Mouse (Mus musculus): ENCODE measurements at regions not wholly inside any gene's neighbourhood (a gene's known extent, or its start where the extent isn't known, plus 50 kb on each side); places are given as distances from the start of the nearest gene placed in this dataset.

- DNase-seq (ENCODE audit: low read depth, low spot score) = no peak
These were observed 152.7 kb downstream of the Drd1 start for GRCm38 (mm10) chr13:53902831-53903230.

- no peak for DNase-seq (ENCODE audit: low read depth, low spot score)
These were observed 155.0 kb downstream of the Drd1 start for GRCm38 (mm10) chr13:53900406-53901025.

GRCm38 (mm10) chr13:53898351-53898750, 157.2 kb downstream of the Drd1 start:
- DNase-seq (ENCODE audit: low read depth, low spot score) = no peak

GRCm38 (mm10) chr13:53897176-53897575, 158.3 kb downstream of the Drd1 start:
- DNase-seq (ENCODE audit: low read depth, low spot score) = no peak

GRCm38 (mm10) chr13:53888411-53888810, 167.1 kb downstream of the Drd1 start:
- no peak for DNase-seq (ENCODE audit: low read depth, low spot score)

GRCm38 (mm10) chr13:53885756-53886155, 169.7 kb downstream of the Drd1 start:
- DNase-seq (ENCODE audit: low read depth, low spot score) = no peak

GRCm38 (mm10) chr13:53883206-53883605, 172.3 kb downstream of the Drd1 start:
- DNase-seq (ENCODE audit: low read depth, low spot score) = no peak

- DNase-seq (ENCODE audit: low read depth, low spot score) = no peak
These were observed 174.8 kb downstream of the Drd1 start for GRCm38 (mm10) chr13:53880466-53881250.

GRCm38 (mm10) chr13:53875546-53875945, 180.0 kb downstream of the Drd1 start:
- no peak for DNase-seq (ENCODE audit: low read depth, low spot score)

GRCm38 (mm10) chr13:53865323-53865722, 190.2 kb downstream of the Drd1 start:
- no peak for DNase-seq (ENCODE audit: low read depth, low spot score)

- DNase-seq (ENCODE audit: low read depth, low spot score) = no peak
These were observed 193.2 kb downstream of the Drd1 start for GRCm38 (mm10) chr13:53862336-53862735.

- DNase-seq (ENCODE audit: low read depth, low spot score) = no peak
These were observed 201.3 kb downstream of the Drd1 start for GRCm38 (mm10) chr13:53854196-53854595.

GRCm38 (mm10) chr13:53850146-53850545, 205.4 kb downstream of the Drd1 start:
- no peak for DNase-seq (ENCODE audit: low read depth, low spot score)

- no peak for DNase-seq (ENCODE audit: low read depth, low spot score)
These were observed 209.3 kb downstream of the Drd1 start for GRCm38 (mm10) chr13:53846221-53846620.

- no peak for DNase-seq (ENCODE audit: low read depth, low spot score)
These were observed 209.7 kb downstream of the Drd1 start for GRCm38 (mm10) chr13:53845786-53846185.

GRCm38 (mm10) chr13:53825957-53826580, 229.4 kb downstream of the Drd1 start:
- DNase-seq (ENCODE audit: low read depth, low spot score) = no peak

GRCm38 (mm10) chr13:53822061-53822460, 233.4 kb downstream of the Drd1 start:
- DNase-seq (ENCODE audit: low read depth, low spot score) = no peak

- no peak for DNase-seq (ENCODE audit: low read depth, low spot score)
These were observed 239.9 kb downstream of the Drd1 start for GRCm38 (mm10) chr13:53815629-53816028.

GRCm38 (mm10) chr13:53814088-53814487, 241.4 kb downstream of the Drd1 start:
- peak; percentile 9 for DNase-seq (ENCODE audit: low read depth, low spot score)

GRCm38 (mm10) chr13:53811862-53812261, 243.6 kb downstream of the Drd1 start:
- DNase-seq (ENCODE audit: low read depth, low spot score) = peak; percentile 40

GRCm38 (mm10) chr13:53811151-53811550, 244.4 kb downstream of the Drd1 start:
- DNase-seq (ENCODE audit: low read depth, low spot score) = no peak

- no peak for DNase-seq (ENCODE audit: low read depth, low spot score)
These were observed 247.5 kb downstream of the Drd1 start for GRCm38 (mm10) chr13:53807791-53808525.

Measured in retina, adult 2 months (tissue).